Mouse (Mus musculus) small intestine, adult 2 months (tissue): Measurements from ENCODE around the gene Map1lc3a.

ENCODE experiments used
- CTCF ChIP-seq: fragments of 200-500 bp; IDR thresholded peaks from 2 replicates; pipeline ENCODE4 v1.5.1; 2012; ENCODE audit warnings: low read depth, mild to moderate bottlenecking, control low read depth, inconsistent platforms, low read length, moderate library complexity, mixed read lengths; ENCODE audit not compliant: insufficient replicate concordance, insufficient read length; ENCODE audit errors: extremely low read depth
- POLR2A ChIP-seq: fragments of 200-500 bp; IDR thresholded peaks from 2 replicates; pipeline ENCODE4 v1.6.1; 2012; ENCODE audit warnings: low read depth, mild to moderate bottlenecking, control low read depth, inconsistent platforms, low read length, moderate library complexity

GRCm38 (mm10) chr2:155248206-155248605, 27.9 kb upstream of the Map1lc3a start:
- TF ChIP-seq CTCF (no peak), POLR2A (no peak)
